Mouse (Mus musculus) cerebellum, adult 2 months (tissue): ENCODE data around the gene Adgb.

Source experiments
- CTCF ChIP-seq: fragments of 200-500 bp; IDR thresholded peaks from 2 replicates; pipeline ENCODE4 v1.5.1; 2011; ENCODE audit warnings: low read depth, mild to moderate bottlenecking, control low read depth, low read length, moderate library complexity, borderline replicate concordance; ENCODE audit not compliant: insufficient read depth
- POLR2A ChIP-seq: fragments of 200-500 bp; IDR thresholded peaks from 2 replicates; pipeline ENCODE4 v1.6.1; 2011; ENCODE audit warnings: low read length, control low read depth, borderline replicate concordance; ENCODE audit not compliant: insufficient read depth

DNA sequence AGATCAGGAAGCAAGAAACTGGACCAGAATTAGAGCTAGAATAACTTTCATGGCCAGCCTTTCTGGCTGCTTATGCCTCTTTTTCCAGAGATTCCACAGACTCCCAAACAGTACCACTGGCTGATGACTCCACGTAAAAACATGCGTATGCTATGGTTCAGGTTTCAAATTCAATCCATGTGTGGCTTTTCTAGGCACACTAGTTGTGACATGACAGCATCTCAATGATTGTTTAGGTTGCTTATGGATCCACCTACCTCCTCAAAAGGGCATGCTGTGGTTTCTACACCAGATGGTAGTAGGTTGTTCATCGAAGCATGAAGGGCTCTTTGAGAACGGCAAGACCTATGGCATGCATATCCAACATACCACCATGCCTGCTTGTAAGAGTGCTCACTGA, 172.1 kb downstream of the Adgb start:
- TF ChIP-seq CTCF, result no peak
- TF ChIP-seq POLR2A, result no peak
